Mouse (Mus musculus) hindbrain, embryonic 11.5 days (tissue): ENCODE measurements at regions not wholly inside any gene's neighbourhood (a gene's known extent, or its start where the extent isn't known, plus 50 kb on each side); places are given as distances from the start of the nearest gene placed in this dataset.

ENCODE experiments used
- ATAC-seq: fragments of 200-750 bp; cut with Nextera tagmentation; 2 replicates; pipeline ENCODE4 v1.8.0; 2017; ENCODE audit warnings: mild to moderate bottlenecking, moderate TSS enrichment, moderate library complexity; ENCODE audit not compliant: low FRiP score
- DNase-seq: peaks from one replicate; pipeline ENCODE4 v3.0.0-alpha.2; 2015; ENCODE audit warnings: low spot score
- H3K27ac ChIP-seq: fragments of 300-500 bp; sonication (generic); 2 replicates; pipeline ENCODE4 v1.5.1; 2014; ENCODE audit warnings: mild to moderate bottlenecking, low read depth, low read length
- H3K27me3 ChIP-seq: fragments of 300-500 bp; sonication (generic); 2 replicates; pipeline ENCODE4 v1.6.1; 2014; ENCODE audit warnings: mild to moderate bottlenecking, low read length, moderate library complexity, mixed read lengths; ENCODE audit not compliant: control insufficient read depth, insufficient read depth
- H3K36me3 ChIP-seq: fragments of 300-500 bp; sonication (generic); 2 replicates; pipeline ENCODE4 v1.6.1; 2014; ENCODE audit warnings: mild to moderate bottlenecking, low read length, moderate library complexity, mixed read lengths; ENCODE audit not compliant: control insufficient read depth, insufficient read depth
- H3K4me1 ChIP-seq: fragments of 300-500 bp; sonication (generic); replicated peaks from 2 replicates; pipeline ENCODE4 v1.6.1; 2014; ENCODE audit warnings: low read length, mixed read lengths; ENCODE audit not compliant: control insufficient read depth, insufficient read depth
- H3K4me2 ChIP-seq: fragments of 300-500 bp; sonication (generic); replicated peaks from 2 replicates; pipeline ENCODE4 v1.6.1; 2014; ENCODE audit warnings: mild to moderate bottlenecking, low read depth, low read length
- H3K4me3 ChIP-seq: fragments of 300-500 bp; sonication (generic); 2 replicates; pipeline ENCODE4 v1.5.1; 2014; ENCODE audit warnings: low read depth, low read length
- H3K9ac ChIP-seq: fragments of 300-500 bp; sonication (generic); 2 replicates; pipeline ENCODE4 v1.6.1; 2014; ENCODE audit warnings: low read depth, low read length
- H3K9me3 ChIP-seq: fragments of 300-500 bp; sonication (generic); 2 replicates; pipeline ENCODE4 v1.6.1; 2016; ENCODE audit warnings: low read length; ENCODE audit not compliant: control insufficient read depth
- WGBS: fragments of 180-500 bp; shearing (Covaris S2); extraction: QIAGEN DNeasy Blood & Tissue Kit; methylation state at CpG from one replicate; pipeline ENCODE4 v1.1.7; 2014; 5-methylcytosine and 5-hydroxymethylcytosine counted together

DNA sequence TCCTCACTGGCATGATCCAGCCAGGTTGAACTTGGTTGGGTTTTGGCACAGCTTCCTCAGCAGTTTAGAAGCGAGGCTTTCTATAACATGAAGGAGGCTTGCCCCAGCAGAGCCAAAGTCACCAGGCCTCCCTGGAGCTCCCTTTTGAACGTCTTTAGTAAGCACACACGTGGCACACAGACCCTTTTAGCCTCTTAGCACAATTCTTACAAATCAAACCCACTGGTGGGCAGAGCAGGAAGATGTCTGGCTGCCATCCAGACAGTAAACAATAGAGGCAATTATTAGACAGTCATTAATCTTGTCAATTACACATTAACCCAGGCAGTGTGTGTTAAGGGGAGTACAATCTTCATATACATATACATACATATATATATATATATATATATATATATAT lies 157.8 kb upstream of the Map3k1 start:
- Histone ChIP-seq H3K27ac (no peak overlapping the region), H3K9ac (no peak overlapping the region), H3K4me1 (no peaks in the 10 kb centered on the region), H3K36me3 (no peaks in the 10 kb centered on the region), H3K27me3 (no peaks in the 10 kb centered on the region), H3K4me2 (no peak overlapping the region), H3K9me3 (no peaks in the 10 kb centered on the region), H3K4me3 (no peak overlapping the region)
- 41% methylated on average over 3 of the region's 3 CpGs for WGBS
- DNase-seq (no peak), ATAC-seq (no peak)

DNA sequence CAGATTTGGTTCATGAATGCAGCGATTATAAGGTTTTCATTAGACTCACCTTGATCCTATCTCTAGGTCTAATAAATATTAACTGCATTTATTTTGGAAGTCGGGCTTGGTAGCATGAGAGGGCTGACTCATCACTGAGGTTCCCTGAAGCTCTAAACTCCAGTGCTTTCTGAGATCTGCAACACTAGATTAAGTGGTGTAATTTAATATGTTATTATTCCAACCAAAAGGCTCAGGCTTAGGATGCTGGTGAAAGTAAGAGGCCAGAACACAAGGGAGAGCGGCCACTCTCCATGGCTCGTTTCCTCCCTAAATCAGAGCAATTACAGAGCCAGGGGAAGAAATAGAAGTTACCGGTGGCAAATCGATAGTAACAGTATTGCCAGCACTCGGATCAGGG lies 159.4 kb upstream of the Map3k1 start:
- no peak overlapping the region for H3K9ac ChIP-seq
- ATAC-seq (no peak), DNase-seq (no peak)
- H3K27ac ChIP-seq, result no peak overlapping the region
- H3K36me3 ChIP-seq, result no peaks in the 10 kb centered on the region
- H3K4me3 ChIP-seq, result no peak overlapping the region
- no peaks in the 10 kb centered on the region for H3K9me3 ChIP-seq
- H3K4me2 ChIP-seq, result no peak overlapping the region
- no peaks in the 10 kb centered on the region for H3K27me3 ChIP-seq
- H3K4me1 ChIP-seq, result no peaks in the 10 kb centered on the region
- 81% methylated on average over 7 of the region's 7 CpGs for WGBS

DNA sequence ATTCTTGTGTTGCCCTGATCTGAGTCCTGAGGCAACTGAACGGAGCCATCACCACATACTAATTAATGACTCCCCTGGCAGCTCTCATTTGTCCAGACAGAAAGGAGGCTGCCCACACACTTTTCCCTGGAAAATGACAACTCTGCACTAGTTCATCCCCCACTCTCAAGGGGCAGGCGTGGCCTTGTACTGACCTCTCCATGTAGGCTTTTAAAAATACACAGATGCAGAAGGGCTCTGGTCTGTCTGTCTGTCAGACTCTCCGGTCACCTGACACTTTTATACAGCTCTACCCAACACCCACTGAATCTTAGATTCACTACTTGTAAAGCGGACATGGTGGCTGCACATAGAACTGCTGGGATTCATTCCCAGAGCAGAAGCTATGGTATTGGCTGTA lies 165.5 kb upstream of the Map3k1 start:
- no peak for ATAC-seq

DNA sequence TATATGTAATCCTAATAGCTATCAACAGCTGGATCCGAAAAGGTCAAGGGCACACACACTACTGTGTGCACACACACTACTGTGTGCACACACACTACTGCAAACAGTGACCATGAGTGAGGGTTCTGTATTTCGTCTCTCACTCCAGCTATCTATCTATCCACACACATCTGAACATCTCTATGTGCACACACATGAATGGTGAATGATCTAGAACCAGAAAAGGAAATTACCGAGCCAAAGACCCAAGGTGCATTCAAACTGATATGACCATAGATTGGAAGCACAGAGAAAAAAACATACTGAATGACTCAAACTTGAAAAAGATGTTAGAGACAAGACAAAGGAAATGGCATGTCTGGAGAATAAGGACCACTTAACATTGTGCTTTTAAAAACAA lies 166.8 kb upstream of the Map3k1 start:
- no peaks in the 10 kb centered on the region for H3K4me1 ChIP-seq
- no peak overlapping the region for H3K9ac ChIP-seq
- H3K27ac ChIP-seq, result no peak overlapping the region
- WGBS, result 87% methylated on average over 3 of the region's 3 CpGs
- H3K4me2 ChIP-seq, result no peak overlapping the region
- H3K4me3 ChIP-seq, result no peak overlapping the region
- H3K27me3 ChIP-seq, result no peaks in the 10 kb centered on the region
- no peaks in the 10 kb centered on the region for H3K9me3 ChIP-seq
- H3K36me3 ChIP-seq, result no peaks in the 10 kb centered on the region
- ATAC-seq (no peak), DNase-seq (no peak)

More for the DNA sequence above, 165.5 kb upstream of the Map3k1 start:
- no peak overlapping the region for H3K9ac ChIP-seq
- H3K4me1 ChIP-seq, result no peaks in the 10 kb centered on the region
- WGBS, result 63% methylated on average over 4 of the region's 4 CpGs
- no peak overlapping the region for H3K4me3 ChIP-seq
- H3K27me3 ChIP-seq, result no peaks in the 10 kb centered on the region
- H3K4me2 ChIP-seq, result no peak overlapping the region
- DNase-seq, result no peak
- no peaks in the 10 kb centered on the region for H3K36me3 ChIP-seq
- H3K9me3 ChIP-seq, result no peaks in the 10 kb centered on the region
- H3K27ac ChIP-seq, result no peak overlapping the region

DNA sequence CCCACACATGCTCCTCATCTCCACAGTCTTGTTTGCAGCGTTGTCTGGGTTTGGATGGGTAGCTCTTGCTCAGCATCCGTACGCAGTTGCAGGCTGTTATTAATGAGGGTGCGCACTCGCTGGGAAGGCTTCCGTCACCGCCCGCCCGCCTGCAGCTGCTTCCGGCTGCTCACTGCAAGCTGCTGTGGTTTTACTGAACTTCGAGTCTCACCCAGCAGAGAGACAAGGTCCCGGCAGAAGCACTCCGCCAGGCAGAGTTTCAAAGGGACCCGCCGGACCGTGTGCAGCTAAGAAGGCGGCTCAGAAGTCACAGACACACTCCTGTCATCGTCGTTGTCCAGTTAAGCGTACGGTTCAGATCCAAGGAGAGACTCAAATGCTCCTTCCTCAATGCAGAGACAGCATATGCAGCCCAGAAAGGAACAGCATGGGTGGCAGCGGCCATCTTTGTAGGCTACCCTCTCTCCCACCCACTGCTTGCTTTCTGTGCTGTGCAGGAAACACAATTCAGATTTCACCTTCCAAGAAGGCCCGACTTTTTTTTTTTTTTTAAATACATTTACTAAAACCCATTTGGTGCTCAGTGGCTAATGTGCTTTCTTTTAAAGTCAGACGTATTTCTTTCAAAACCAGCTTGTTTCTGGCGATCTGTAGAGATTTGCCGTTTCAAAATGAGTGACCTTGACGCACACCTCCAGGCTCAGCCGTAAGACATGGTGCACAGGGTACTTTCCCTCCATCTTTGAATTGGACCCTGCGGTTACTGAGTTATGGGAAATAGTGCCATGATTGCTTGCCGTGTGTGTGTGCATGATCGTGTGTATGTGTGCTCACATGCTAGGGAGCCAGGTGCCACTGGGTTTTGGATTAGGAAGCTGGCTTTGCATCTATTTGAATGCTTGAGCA lies 169.2 kb upstream of the Map3k1 start:
- WGBS, result 84% methylated on average over 31 of the region's 31 CpGs
- no peak overlapping the region for H3K4me2 ChIP-seq

DNA sequence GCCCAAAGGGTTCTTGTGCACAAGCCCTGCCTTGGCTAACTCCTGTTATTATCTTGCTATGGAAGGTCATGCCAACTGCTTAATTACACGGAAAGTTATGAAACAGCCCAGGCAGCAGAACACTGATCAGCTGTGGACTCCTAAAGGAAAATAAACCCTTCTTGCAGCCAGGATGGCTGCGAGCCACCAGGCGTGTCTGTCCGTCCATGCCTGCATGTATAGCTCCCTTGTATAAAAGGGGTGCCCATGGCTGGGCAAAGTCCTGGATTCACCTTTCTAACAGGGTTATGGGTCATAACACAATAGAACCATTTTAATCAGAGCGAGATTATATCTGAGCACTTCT lies 169.9 kb upstream of the Map3k1 start:
- 89% methylated on average over 5 of the region's 5 CpGs for WGBS
- no peak for ATAC-seq

More for the DNA sequence above, 169.2 kb upstream of the Map3k1 start:
- no peaks in the 10 kb centered on the region for H3K36me3 ChIP-seq
- H3K4me3 ChIP-seq, result no peak overlapping the region
- DNase-seq, result no peak
- no peak overlapping the region for H3K27ac ChIP-seq
- H3K9ac ChIP-seq, result no peak overlapping the region
- no peaks in the 10 kb centered on the region for H3K4me1 ChIP-seq
- no peaks in the 10 kb centered on the region for H3K9me3 ChIP-seq
- ATAC-seq, result no peak
- H3K27me3 ChIP-seq, result no peaks in the 10 kb centered on the region

DNA sequence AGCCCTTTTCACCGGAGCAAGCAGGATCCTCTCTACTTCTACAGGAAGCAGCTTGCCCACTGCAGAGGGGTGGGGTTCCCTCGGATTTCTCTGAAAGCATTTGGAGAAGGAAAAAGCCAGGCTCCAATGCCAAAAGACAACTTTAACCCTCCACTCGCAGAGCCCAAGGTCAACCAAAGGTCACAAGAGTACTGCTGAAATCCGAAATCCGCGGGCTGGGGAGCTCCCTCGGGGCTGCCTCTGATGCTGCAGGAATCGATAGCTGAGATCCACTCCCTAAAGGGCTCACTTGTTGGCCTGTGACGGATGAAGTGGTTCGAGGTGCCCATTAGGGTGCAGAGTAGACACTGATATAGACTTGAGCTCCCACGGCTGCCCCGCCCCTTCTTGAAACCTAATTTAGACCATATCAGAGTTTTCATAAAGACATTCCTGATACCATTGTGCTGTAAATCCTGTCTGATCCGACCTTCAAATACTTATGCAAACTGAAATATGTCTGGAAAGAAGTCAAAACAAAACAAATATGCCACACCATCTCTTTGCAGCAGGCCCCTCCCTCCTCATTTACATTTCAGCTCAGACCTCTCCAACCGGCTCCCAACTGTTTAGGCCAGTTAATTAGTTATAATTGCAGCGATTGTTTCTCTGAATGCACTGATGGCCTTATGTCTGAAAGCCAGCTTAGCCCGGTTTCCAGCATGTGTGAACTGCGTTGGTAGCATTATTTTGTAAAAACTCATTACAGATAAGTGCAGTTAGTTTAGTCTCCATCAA lies 170.8 kb upstream of the Map3k1 start:
- Histone ChIP-seq H3K9me3 (no peaks in the 10 kb centered on the region), H3K4me1 (no peaks in the 10 kb centered on the region), H3K36me3 (no peaks in the 10 kb centered on the region), H3K4me2 (no peak overlapping the region), H3K4me3 (no peak overlapping the region), H3K9ac (no peak overlapping the region), H3K27me3 (no peaks in the 10 kb centered on the region), H3K27ac (no peak overlapping the region)
- no peak for DNase-seq
- no peak for ATAC-seq
- WGBS, result 49% methylated on average over 17 of the region's 17 CpGs

More for the DNA sequence above, 169.9 kb upstream of the Map3k1 start:
- no peak overlapping the region for H3K4me2 ChIP-seq
- H3K9me3 ChIP-seq, result no peaks in the 10 kb centered on the region
- no peak overlapping the region for H3K4me3 ChIP-seq
- no peak overlapping the region for H3K9ac ChIP-seq
- no peaks in the 10 kb centered on the region for H3K27me3 ChIP-seq
- no peaks in the 10 kb centered on the region for H3K36me3 ChIP-seq
- no peaks in the 10 kb centered on the region for H3K4me1 ChIP-seq
- H3K27ac ChIP-seq, result no peak overlapping the region
- no peak for DNase-seq

DNA sequence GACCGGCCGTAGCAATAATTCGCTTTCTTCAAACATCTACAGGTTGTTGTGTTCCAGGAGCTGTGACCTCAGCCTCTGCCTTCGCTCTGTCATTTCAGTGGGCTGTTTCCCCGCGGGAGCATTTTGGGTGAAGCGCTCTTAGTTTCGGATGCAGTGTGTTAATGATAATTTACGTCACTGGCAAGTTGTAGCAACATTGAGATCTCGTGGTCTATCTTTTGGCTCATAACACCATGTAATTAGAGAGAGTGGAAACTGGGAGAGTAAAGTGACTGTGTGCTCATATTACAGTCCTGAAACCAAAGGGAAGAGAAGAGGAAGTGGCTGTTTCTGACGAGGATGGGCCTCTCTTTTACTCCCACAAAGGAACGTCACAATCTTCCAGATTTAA lies 171.4 kb upstream of the Map3k1 start:
- Histone ChIP-seq H3K27ac (no peak overlapping the region), H3K36me3 (no peaks in the 10 kb centered on the region), H3K27me3 (no peaks in the 10 kb centered on the region), H3K9me3 (no peaks in the 10 kb centered on the region), H3K4me3 (no peak overlapping the region), H3K4me1 (no peaks in the 10 kb centered on the region), H3K9ac (no peak overlapping the region), H3K4me2 (no peak overlapping the region)
- no peak for ATAC-seq
- 83% methylated on average over 12 of the region's 12 CpGs for WGBS
- DNase-seq, result no peak

DNA sequence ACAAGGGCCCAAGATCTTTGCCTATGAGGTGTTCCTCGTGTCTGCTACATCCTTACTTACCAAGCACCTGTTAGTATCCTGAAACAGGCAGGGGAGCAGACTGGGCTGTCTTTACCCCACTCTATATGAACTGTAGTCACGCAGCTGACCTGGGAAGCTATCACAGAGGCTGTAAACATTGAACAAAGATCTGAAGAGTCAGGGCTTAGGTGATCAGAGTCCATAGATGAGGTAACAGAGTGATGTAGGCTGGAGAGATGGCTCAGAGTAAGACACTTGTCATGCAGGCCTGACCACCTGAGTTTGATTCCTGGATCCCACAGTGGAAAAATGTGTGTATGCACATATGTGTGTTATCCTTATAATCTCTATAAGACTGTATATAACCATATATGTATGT lies 172.3 kb upstream of the Map3k1 start:
- Histone ChIP-seq H3K4me3 (no peak overlapping the region), H3K27ac (no peak overlapping the region), H3K9me3 (no peaks in the 10 kb centered on the region), H3K4me1 (no peaks in the 10 kb centered on the region), H3K4me2 (no peak overlapping the region), H3K9ac (no peak overlapping the region), H3K36me3 (no peaks in the 10 kb centered on the region), H3K27me3 (no peaks in the 10 kb centered on the region)
- no peak for DNase-seq
- 96% methylated on average over 2 of the region's 2 CpGs for WGBS
- ATAC-seq, result no peak
